Mouse (Mus musculus): ENCODE data around the gene Kif22. TPM values are rescaled to one million over a fixed set of nuclear protein-coding genes. Genes with fewer than 3 reads are reported as not detected.

The Kif22 gene
- polyA plus RNA-seq, 1 experiment from 2014 or later: 20.0 TPM

DNA sequence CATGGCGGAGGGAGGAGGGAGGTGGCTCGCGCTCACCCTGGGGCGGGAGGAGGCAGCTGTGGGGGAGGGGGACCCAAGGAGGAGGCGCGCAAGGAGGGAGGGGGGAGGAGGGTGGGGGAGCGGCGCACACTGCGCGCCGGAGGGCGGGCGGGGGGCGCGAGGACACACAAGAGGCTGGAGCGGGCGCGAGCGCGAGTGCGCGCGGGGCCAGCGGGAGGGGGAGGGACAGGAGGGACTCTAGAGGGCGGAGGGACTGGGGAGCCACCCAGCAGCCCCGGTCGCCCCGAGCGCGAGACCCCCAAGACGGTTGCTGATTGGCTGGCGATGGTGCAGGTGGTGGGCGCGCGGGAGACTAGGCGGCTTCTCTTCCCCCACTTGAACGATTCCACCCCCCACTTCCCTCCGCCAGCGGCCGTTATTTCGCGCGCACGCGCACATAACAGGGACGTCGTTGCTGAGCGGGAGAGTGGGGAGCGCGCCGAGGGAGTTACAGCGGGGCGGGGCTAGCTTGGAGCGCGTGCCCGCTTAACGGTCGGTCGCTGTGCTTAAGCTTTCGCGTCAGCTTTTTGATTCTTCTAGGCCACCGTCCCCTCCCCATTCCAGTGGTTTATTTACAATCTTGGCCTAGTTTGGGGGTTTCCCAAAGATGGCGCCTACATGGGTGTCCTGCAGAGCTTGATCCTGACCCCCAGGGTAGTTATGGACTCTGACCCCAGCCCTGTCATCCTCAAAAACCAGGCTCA is 15.1 kb downstream of the Kif22 start, which contains the start of gene Maz:
Gene Maz (minus strand): TSS at position 54 of the 743 bp plus-strand sequence.
- ATAC-seq (ENCODE audit: low FRiP score): peak; percentile 93
- H3K4me1 ChIP-seq: peaks cover 47% of the 10 kb centered on the region
- H3K27me3 ChIP-seq (replicated peaks): no peaks in the 10 kb centered on the region
- no peaks in the 10 kb centered on the region for H3K9me3 ChIP-seq (replicated peaks)
- under 1% methylated on average over 42 of the region's 63 CpGs for WGBS
- peak within 1 kb of the TSS; percentile 90 for H3K4me2 ChIP-seq
- peak within 1 kb of the TSS; percentile 99 for H3K9ac ChIP-seq (replicated peaks)
- H3K27ac ChIP-seq (replicated peaks): peak within 1 kb of the TSS; percentile 100
- peak within 1 kb of the TSS; percentile 65 for H3K4me3 ChIP-seq (replicated peaks)
- peaks cover 19% of the 10 kb centered on the region for H3K36me3 ChIP-seq

DNA sequence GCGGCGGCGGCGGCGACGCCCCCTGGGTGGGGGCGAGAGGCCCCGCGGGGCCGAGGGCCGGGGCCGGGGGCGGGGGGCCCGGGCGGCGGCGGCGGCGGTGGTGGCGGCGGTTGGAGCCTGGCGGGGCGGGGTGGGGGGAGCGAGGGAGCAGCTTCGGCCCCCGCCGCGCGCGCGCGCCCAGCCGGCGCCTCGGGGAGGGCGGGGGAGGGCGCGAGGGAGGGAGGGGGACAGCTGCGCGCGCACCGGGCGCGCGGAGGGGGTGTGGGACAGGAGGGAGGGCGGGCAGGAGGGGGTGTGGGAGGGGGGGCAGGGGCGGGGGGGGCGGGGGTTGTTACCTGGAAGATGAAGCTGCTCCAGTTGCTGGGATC is 15.7 kb downstream of the Kif22 start:
- Histone ChIP-seq H3K9ac (replicated peaks) (peak overlapping the region; percentile 99), H3K4me1 (peaks cover 52% of the 10 kb centered on the region), H3K27ac (replicated peaks) (peak overlapping the region; percentile 100), H3K4me2 (peak overlapping the region; percentile 90), H3K36me3 (peaks cover 23% of the 10 kb centered on the region), H3K27me3 (replicated peaks) (no peaks in the 10 kb centered on the region), H3K4me3 (replicated peaks) (peak overlapping the region; percentile 65), H3K9me3 (replicated peaks) (no peaks in the 10 kb centered on the region)
- 0% methylated on average over 4 of the region's 48 CpGs for WGBS
- ATAC-seq (ENCODE audit: low FRiP score): 0 out of 2 replicates have a peak, but pooled peaks have one; percentile 1

DNA sequence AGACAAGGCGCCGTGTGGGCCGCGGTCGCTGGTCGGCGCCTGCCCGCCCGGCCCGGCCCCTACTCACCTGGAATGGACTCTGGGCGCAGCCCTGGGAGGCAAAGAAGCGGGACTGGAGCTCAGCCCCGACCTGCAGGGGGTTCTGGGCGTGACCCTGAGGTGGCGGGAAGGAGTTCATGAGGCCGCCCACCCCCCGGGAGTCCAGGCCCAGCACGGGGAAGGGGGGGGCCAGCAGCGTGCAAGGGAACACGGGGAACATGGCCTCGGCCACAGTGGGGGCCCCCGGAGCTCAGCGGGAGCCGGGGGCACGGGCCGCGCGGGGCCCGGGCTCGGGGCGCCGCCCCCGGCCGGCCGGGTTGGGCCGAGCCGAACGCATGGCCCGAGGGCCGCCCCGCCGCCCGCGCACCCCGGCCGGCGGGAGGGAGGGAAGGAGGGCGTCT is 16.1 kb downstream of the Kif22 start:
- Histone ChIP-seq H3K27ac (replicated peaks) (peak overlapping the region; percentile 100), H3K27me3 (replicated peaks) (no peaks in the 10 kb centered on the region), H3K9me3 (replicated peaks) (no peaks in the 10 kb centered on the region), H3K9ac (replicated peaks) (peak overlapping the region; percentile 99), H3K4me1 (peaks cover 56% of the 10 kb centered on the region), H3K4me3 (replicated peaks) (peak overlapping the region; percentile 65), H3K36me3 (peaks cover 23% of the 10 kb centered on the region), H3K4me2 (peak overlapping the region; percentile 90)
- ATAC-seq (ENCODE audit: low FRiP score): 0 out of 2 replicates have a peak, but pooled peaks have one; percentile 1
- WGBS: 0% methylated on average over 19 of the region's 48 CpGs

DNA sequence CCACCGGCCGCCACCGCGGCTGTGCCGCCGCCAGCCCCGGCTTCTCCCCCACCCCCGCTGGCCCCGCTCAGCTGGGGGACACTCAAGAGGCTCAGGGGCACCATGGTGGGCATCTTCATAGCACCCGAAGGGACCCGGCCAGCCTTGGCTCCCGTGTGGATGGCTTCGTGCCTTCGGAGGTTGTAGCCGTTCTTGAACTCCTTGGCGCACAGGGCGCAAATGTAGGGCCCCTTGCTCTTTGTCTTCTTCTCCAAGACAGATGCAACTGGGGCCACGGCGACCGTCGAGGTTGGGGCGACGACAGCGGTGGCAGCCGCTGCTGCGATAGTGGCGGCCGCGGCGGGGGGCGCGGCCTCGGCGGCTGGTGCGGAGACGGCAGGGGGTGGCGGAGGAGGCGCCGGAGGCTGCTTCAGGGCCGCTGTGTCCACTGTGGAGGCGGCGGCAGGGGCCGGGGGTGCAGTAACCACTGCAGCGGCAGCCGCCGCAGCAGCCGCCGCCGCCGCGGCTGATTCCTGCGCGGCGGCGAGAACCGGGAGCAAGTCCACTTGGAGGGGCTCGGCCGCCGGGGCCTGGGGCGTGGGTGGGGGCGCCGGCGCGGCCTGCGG is 16.6 kb downstream of the Kif22 start:
- no peak for ATAC-seq (ENCODE audit: low FRiP score)
- Histone ChIP-seq H3K4me3 (replicated peaks) (peak overlapping the region; percentile 65), H3K4me1 (peaks cover 61% of the 10 kb centered on the region), H3K27me3 (replicated peaks) (no peaks in the 10 kb centered on the region), H3K4me2 (peak overlapping the region; percentile 90), H3K36me3 (peaks cover 23% of the 10 kb centered on the region), H3K9ac (replicated peaks) (peak overlapping the region; percentile 99), H3K27ac (replicated peaks) (peak overlapping the region; percentile 100), H3K9me3 (replicated peaks) (no peaks in the 10 kb centered on the region)
- WGBS: under 1% methylated on average over 60 of the region's 65 CpGs

DNA sequence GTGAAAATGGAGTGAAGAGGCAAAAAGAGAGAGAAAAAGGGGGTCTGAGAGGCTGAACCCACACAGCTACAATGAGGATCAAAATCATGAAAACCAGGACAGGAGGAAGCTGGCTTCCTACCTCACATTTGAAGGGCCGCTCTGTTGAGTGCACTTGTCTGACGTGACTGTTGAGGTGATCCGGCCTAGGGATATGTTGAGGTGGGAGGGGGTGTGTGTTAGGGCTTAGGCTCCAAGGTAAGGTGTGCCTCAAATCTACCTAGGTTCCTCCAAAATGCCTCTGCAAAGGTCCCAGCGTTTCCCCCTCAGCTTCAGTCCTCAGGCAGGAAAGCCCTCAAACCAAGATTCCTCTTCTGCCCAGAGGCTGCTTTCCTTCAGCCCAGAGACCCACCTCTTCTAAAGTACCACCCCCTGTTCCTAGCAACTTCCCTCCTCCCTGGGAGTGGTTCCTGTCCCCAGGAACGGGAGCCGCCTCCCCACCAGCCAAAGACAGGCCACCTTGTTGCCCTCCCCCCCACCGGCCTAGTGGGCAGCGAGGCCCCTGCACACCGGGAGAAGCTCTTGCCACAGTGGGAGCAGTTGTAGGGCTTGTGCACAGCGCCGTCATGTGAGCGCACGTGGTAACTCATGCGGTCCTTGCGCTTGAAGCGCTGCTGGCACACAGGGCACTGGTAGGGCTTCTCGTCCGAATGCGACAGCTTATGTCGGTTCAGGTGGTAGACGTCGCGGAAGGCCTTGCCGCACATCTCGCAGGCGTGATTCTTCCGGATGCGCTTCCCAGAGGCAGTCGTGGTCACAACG is 17.3 kb downstream of the Kif22 start:
- peak; percentile 29 for ATAC-seq (ENCODE audit: low FRiP score)
- Histone ChIP-seq H3K9me3 (replicated peaks) (no peaks in the 10 kb centered on the region), H3K36me3 (peaks cover 23% of the 10 kb centered on the region), H3K27me3 (replicated peaks) (no peaks in the 10 kb centered on the region), H3K27ac (replicated peaks) (peak overlapping the region; percentile 100), H3K4me1 (peaks cover 68% of the 10 kb centered on the region), H3K4me2 (peak overlapping the region; percentile 90), H3K9ac (replicated peaks) (peak overlapping the region; percentile 99), H3K4me3 (replicated peaks) (peak overlapping the region; percentile 65)
- under 1% methylated on average over 30 of the region's 30 CpGs for WGBS

DNA sequence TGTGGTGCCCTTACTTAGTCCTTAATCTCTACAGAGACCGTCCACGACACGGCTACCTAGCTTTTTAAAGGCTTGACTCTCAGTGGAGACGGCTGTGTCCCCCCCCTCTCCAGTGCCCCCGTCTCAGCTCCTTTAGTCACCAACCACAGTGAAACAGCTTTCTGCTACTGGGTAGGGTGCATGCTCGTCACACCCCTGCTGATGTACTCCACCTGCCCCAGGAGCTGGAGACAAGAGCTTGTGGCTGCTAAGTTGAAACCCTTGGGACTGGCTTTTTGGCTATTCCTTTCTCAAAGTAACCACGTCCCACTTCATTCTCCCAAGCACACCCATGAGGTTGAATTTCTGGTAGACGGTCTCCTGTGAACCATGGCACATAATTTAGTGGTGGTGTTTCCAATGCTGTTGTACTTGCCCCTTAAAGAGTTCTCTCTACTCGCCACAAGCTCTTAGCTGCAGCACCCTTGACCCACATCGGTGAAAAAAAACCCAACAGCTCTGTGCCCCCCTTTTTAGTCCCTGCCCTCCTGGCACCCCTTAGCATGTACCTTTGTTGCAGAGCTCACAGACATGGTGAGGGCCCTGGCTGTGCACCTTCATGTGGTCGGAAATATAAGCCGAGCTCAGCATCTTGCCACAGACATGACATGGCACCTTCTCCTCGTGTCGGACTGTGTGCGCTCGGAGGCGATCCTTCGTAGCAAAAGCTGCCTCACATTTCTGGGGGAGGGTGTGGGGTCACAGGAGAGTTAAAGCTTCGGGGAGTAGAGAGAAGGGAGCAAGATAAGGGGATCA is 18.2 kb downstream of the Kif22 start:
- H3K27me3 ChIP-seq (replicated peaks): no peaks in the 10 kb centered on the region
- H3K9ac ChIP-seq (replicated peaks): peak overlapping the region; percentile 99
- ATAC-seq (ENCODE audit: low FRiP score): no peak
- H3K36me3 ChIP-seq: peaks cover 23% of the 10 kb centered on the region
- peaks cover 76% of the 10 kb centered on the region for H3K4me1 ChIP-seq
- H3K9me3 ChIP-seq (replicated peaks): no peaks in the 10 kb centered on the region
- peak overlapping the region; percentile 100 for H3K27ac ChIP-seq (replicated peaks)
- peak overlapping the region; percentile 90 for H3K4me2 ChIP-seq
- 27% methylated on average over 19 of the region's 19 CpGs for WGBS
- H3K4me3 ChIP-seq (replicated peaks): peak overlapping the region; percentile 65

DNA sequence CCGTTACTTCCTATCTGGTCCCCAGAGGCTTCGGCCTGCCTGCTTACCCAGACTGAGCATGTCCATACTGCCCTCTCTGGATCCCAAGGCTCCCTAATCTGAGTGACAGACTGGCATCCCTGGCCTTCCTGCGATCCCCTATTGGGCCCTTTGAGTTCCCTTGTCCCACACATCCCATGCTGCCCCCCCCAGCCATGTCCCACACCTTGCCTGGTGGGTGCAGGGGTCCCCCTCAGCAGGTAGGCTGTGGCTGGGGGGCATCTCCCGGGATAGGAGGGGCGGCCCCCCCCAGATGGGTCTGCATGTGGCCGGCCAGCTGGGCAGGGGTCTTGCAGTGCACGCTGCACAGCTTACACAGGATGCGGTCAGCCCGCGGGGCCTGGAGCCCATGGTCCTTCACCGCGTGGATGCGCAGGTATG is 19.0 kb downstream of the Kif22 start:
- H3K27me3 ChIP-seq (replicated peaks): no peaks in the 10 kb centered on the region

DNA sequence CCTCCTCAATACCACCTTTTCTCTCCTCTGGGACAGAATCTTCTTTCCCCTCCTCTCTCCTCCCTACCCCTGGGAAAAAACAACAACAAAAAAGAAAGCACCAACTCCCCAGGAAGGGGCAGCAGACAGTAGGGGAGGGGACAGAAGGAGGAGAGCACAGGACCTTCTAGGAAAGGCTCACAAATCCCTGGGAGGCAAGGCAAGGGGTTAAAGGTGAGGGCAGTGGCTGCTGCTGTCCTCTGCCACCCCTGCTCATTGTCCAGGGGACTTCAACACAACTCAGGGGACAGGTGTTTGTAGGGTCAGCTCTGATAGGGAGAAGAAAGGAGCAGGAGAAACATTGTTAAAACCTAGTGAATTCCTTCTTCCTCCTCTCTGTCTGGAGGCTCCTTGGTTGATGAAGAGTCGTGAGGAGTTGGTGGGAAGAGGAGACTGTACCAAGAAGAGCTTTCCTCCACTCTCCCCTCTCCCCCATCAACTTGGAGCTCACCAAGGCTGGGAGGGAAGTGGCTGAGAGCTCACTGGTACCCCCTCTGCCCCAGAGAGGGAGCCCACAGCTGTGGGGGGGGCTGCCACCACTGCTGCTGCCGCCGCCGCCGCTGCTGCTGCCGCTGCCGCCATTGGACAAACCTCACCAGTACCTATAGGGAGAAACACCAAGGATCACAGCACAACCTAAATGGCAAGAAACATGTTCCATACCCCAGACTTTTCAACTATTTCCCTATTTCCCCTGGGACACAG is 19.6 kb downstream of the Kif22 start:
- Histone ChIP-seq H3K4me1 (peaks cover 77% of the 10 kb centered on the region), H3K27me3 (replicated peaks) (no peaks in the 10 kb centered on the region), H3K4me3 (replicated peaks) (0 out of 2 replicates have a peak overlapping the region, but pooled peaks have one; percentile 0), H3K4me2 (peak overlapping the region; percentile 90), H3K27ac (replicated peaks) (peak overlapping the region; percentile 33; the same call in 1 of the 2 replicates), H3K9ac (replicated peaks) (peak overlapping the region; percentile 99; the same call in 1 of the 2 replicates), H3K36me3 (peaks cover 23% of the 10 kb centered on the region), H3K9me3 (replicated peaks) (no peaks in the 10 kb centered on the region)
- WGBS: 84% methylated on average over 7 of the region's 7 CpGs
- ATAC-seq (ENCODE audit: low FRiP score): no peak

More for the DNA sequence above, 19.0 kb downstream of the Kif22 start:
- ATAC-seq (ENCODE audit: low FRiP score): no peak
- Histone ChIP-seq H3K9me3 (replicated peaks) (no peaks in the 10 kb centered on the region), H3K4me1 (peaks cover 77% of the 10 kb centered on the region), H3K36me3 (peaks cover 23% of the 10 kb centered on the region), H3K27ac (replicated peaks) (peak overlapping the region; percentile 33; the same call in 1 of the 2 replicates), H3K4me2 (peak overlapping the region; percentile 90), H3K9ac (replicated peaks) (peak overlapping the region; percentile 99), H3K4me3 (replicated peaks) (peak overlapping the region; percentile 65)
- WGBS: 75% methylated on average over 13 of the region's 13 CpGs

DNA sequence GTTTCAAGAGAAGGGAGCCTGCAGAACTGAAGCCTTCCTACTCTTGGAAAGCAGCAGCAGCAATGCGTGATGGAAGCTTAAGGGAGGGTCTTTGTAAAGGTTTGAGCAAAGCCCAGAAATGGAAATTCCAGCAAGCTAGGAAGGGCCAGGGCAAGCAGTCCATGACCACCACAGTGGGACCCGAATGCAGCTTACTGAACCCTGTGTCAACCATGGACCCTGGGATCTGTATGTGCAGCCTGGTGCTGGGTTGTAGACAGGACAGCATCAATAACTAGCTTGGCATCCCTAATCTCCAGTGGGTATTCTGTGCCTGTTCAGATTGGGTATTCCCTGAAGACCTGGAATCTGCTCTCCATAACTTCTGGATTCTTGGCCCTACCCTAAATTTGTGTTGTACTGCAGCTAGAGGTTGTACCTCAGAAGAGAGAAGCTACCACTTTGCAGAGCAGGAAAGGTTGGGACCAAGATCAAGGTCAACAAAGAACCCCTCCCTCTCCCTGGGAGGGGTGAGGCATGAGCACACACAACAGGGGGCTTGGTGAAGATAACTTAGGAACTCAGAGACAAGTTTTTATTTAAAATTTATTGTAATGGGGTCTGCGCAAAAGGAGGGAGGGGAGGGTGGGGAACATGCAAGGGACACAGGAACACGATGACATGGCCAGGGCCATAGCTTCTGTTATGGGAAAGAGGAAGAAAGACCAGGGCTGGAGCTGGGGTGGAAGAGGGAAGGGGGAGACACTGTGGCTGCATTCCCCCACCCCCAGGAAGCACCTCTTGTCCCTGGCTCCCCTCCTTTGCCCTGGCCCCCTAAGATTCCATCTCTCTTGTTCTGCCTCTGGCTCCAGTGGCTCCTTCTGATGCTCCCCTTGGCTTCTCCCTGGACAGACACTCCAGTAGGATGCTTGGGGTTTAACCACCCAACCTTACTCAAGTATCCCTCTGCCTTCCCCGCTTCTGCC is 20.4 kb downstream of the Kif22 start:
- H3K9ac ChIP-seq (replicated peaks): peak overlapping the region; percentile 99
- no peaks in the 10 kb centered on the region for H3K27me3 ChIP-seq (replicated peaks)
- 37% methylated on average over 5 of the region's 5 CpGs for WGBS
- peak overlapping the region; percentile 59 for H3K4me3 ChIP-seq (replicated peaks)
- H3K27ac ChIP-seq (replicated peaks): peak overlapping the region; percentile 98
- no peaks in the 10 kb centered on the region for H3K9me3 ChIP-seq (replicated peaks)
- H3K36me3 ChIP-seq: peaks cover 23% of the 10 kb centered on the region
- no peak for ATAC-seq (ENCODE audit: low FRiP score)
- H3K4me1 ChIP-seq: peaks cover 79% of the 10 kb centered on the region
- peak overlapping the region; percentile 88 for H3K4me2 ChIP-seq
